In the genomic region with DNA sequence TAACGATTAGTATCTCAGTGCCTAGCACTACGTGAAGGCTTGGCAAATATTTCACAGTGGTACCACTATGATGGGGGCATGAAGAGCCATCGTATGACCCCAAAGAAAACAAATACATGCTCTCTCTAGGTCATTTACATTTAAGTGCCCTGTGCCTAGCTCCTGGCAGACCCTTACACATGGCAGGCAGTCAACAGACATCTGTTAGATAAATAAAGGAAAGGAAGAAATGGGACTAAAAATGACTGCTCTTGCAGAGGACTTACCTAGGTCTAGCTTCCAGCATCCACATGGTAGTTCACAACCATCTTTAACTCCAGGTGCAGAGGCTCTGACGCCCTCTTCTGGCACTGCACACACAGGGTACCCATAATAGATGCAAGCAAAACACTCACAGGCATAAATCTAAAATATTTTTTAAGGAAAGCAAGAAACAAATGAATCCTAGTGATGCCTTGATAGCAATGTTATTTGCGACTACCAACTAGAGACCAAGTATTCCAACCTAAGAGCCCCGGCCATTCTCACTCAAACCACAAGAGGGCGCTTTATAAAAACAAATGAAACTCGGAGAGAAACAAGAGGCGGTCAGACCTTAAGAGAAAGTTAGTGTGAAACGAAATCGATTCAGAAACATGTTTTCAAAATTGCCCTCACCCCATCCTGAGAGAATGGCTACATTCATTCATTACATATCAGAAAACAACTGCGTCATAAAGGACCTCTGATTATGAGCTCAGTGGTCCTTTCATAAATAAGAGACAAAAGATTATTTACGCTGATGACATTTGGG, we compare ENCODE assay signal across 8 mouse cellular contexts. TPM values are rescaled to one million over a fixed set of nuclear protein-coding genes. Genes with fewer than 3 reads are reported as not detected.
DNase-seq lines count a peak whose midpoint lies in the region; ATAC-seq and TF ChIP-seq lines count a peak whose summit lies in the region.

No protein-coding gene starts in this region.

- no peak for TF ChIP-seq EP300 in liver, embryonic 14.5 days (IDR thresholded peaks at IDR 0.05; ENCODE audit: low read depth)

- DNase-seq in heart, postnatal 10 days, result peak; percentile 83 to 86
- peak; percentile 73 to 84 for DNase-seq in kidney, postnatal 36 days
- no peak for DNase-seq in liver, embryonic 14.5 days (ENCODE audit: low read depth in 3 of 3, low spot score in 3 of 3)
- DNase-seq in neural tube, embryonic 11.5 days (ENCODE audit: low spot score), result peak; percentile 74
- peak; percentile 76 for DNase-seq in thymus, postnatal 0 days (ENCODE audit: low spot score)

- H3K4me1 ChIP-seq in E14TG2a.4 (replicated peaks; ENCODE audit: low read depth, low read length), result 0 out of 2 replicates have a peak, but pooled peaks cover 2% of the 10 kb centered on the region
- H3K4me1 ChIP-seq in brown adipose tissue, adult 24 weeks (ENCODE audit: control insufficient read depth, insufficient read depth, insufficient read length, low read length), result no peaks in the 10 kb centered on the region
- H3K4me1 ChIP-seq in forebrain, embryonic 13.5 days, result peaks cover 22% of the 10 kb centered on the region
- no peaks in the 10 kb centered on the region for H3K4me1 ChIP-seq in liver, embryonic 14.5 days (replicated peaks; ENCODE audit: control insufficient read depth in 2 of 2, insufficient read depth in 2 of 2, low read length in 1 of 2)
- 0 out of 2 replicates have a peak, but pooled peaks cover 3% of the 10 kb centered on the region for H3K4me1 ChIP-seq in neural tube, embryonic 11.5 days (ENCODE audit: control insufficient read depth, insufficient read depth, low read length)

- no peak overlapping the region for H3K4me3 ChIP-seq in E14TG2a.4 (replicated peaks; ENCODE audit: low read length)
- peak overlapping the region; percentile 17; the same call in 1 of the 2 replicates for H3K4me3 ChIP-seq in brown adipose tissue, adult 24 weeks (ENCODE audit: insufficient read depth, low read depth, low read length)
- peak overlapping the region; percentile 29 for H3K4me3 ChIP-seq in forebrain, embryonic 13.5 days
- H3K4me3 ChIP-seq in liver, embryonic 14.5 days (ENCODE audit: insufficient read depth in 1 of 2, low read depth in 2 of 2, low read length in 2 of 2), result no peak overlapping the region
- H3K4me3 ChIP-seq in neural tube, embryonic 11.5 days (ENCODE audit: low read depth, low read length), result 0 out of 2 replicates have a peak overlapping the region, but pooled peaks have one; percentile 1

- H3K27me3 ChIP-seq in E14TG2a.4 (ENCODE audit: insufficient read depth, low read length), result no peaks in the 10 kb centered on the region
- H3K27me3 ChIP-seq in forebrain, embryonic 13.5 days, result 0 out of 2 replicates have a peak, but pooled peaks cover 3% of the 10 kb centered on the region
- no peaks in the 10 kb centered on the region for H3K27me3 ChIP-seq in liver, embryonic 14.5 days (ENCODE audit: control insufficient read depth, insufficient read depth, low read length)
- H3K27me3 ChIP-seq in neural tube, embryonic 11.5 days (ENCODE audit: control insufficient read depth, insufficient read depth, low read length), result no peaks in the 10 kb centered on the region

- H3K36me3 ChIP-seq in E14TG2a.4 (ENCODE audit: insufficient read depth, low read length), result no peaks in the 10 kb centered on the region
- no peaks in the 10 kb centered on the region for H3K36me3 ChIP-seq in forebrain, embryonic 13.5 days (ENCODE audit: poor library complexity, severe bottlenecking)
- no peaks in the 10 kb centered on the region for H3K36me3 ChIP-seq in liver, embryonic 14.5 days (replicated peaks; ENCODE audit: control insufficient read depth, insufficient read depth, low read depth)
- H3K36me3 ChIP-seq in neural tube, embryonic 11.5 days (ENCODE audit: control insufficient read depth, insufficient read depth, low read length), result no peaks in the 10 kb centered on the region

- 0 out of 2 replicates have a peak overlapping the region, but pooled peaks have one; percentile 1 for H3K9ac ChIP-seq in forebrain, embryonic 13.5 days
- no peak overlapping the region for H3K9ac ChIP-seq in liver, embryonic 14.5 days (replicated peaks)
- H3K9ac ChIP-seq in neural tube, embryonic 11.5 days (ENCODE audit: low read length), result no peak overlapping the region

- H3K9me3 ChIP-seq in E14TG2a.4 (ENCODE audit: low read length), result peaks cover 2% of the 10 kb centered on the region; the same call in 1 of the 2 replicates
- H3K9me3 ChIP-seq in forebrain, embryonic 13.5 days (replicated peaks), result no peaks in the 10 kb centered on the region
- H3K9me3 ChIP-seq in liver, embryonic 14.5 days (ENCODE audit: control insufficient read depth, low read length), result no peaks in the 10 kb centered on the region
- H3K9me3 ChIP-seq in neural tube, embryonic 11.5 days (ENCODE audit: control insufficient read depth, low read length), result peaks cover 1% of the 10 kb centered on the region; the same call in 1 of the 2 replicates

- TF ChIP-seq CTCF in E14TG2a.4 (conservative IDR thresholded peaks at IDR 0.05; ENCODE audit: low read length), result peak; percentile 92
- peak; percentile 62 for TF ChIP-seq CTCF in liver, embryonic 14.5 days (IDR thresholded peaks at IDR 0.05; ENCODE audit: low read depth)

- WGBS in forebrain, embryonic 13.5 days, result 23% methylated on average over 13 of the region's 13 CpGs
- 26% methylated on average over 13 of the region's 13 CpGs for WGBS in liver, embryonic 14.5 days (ENCODE audit: insufficient replicate concordance)
- WGBS in neural tube, embryonic 11.5 days, result 31% methylated on average over 13 of the region's 13 CpGs

- ATAC-seq in forebrain, embryonic 13.5 days, result peak; percentile 76
- no peak for ATAC-seq in liver, embryonic 14.5 days (ENCODE audit: insufficient read depth)
- peak; percentile 51 for ATAC-seq in neural tube, embryonic 11.5 days (ENCODE audit: insufficient read depth, low FRiP score, low TSS enrichment)

- intact Hi-C loops in heart, postnatal 10 days (cut with DNase I), result loop anchor here (2.0 kb wide), 1 partner anchor 255 kb away; no protein-coding TSS in a partner anchor

- H3K27ac ChIP-seq in brown adipose tissue, adult 24 weeks (replicated peaks; ENCODE audit: low read depth, low read length), result no peak overlapping the region
- peak overlapping the region; percentile 76 for H3K27ac ChIP-seq in forebrain, embryonic 13.5 days
- no peak overlapping the region for H3K27ac ChIP-seq in liver, embryonic 14.5 days
- peak overlapping the region; percentile 5; the same call in 1 of the 2 replicates for H3K27ac ChIP-seq in neural tube, embryonic 11.5 days (ENCODE audit: low read depth, low read length)

- peak overlapping the region; percentile 59 for H3K4me2 ChIP-seq in forebrain, embryonic 13.5 days
- peak overlapping the region; percentile 25 for H3K4me2 ChIP-seq in liver, embryonic 14.5 days (ENCODE audit: low read depth)
- peak overlapping the region; percentile 38 for H3K4me2 ChIP-seq in neural tube, embryonic 11.5 days (ENCODE audit: low read depth)

RNA-seq across cellular contexts. Expression of a gene that starts 15.7 kb away (rescaled TPM):
- 1.0 and 3.7 TPM in 2 replicates for polyA plus RNA-seq in brown adipose tissue, adult 24 weeks (2012; ENCODE audit: insufficient read depth, insufficient read length, missing spikeins)
- polyA plus RNA-seq in forebrain, embryonic 13.5 days (2015; fragmentation: Nextera tagmentation; extraction: Ambion mirVana), result 8.9 and 9.4 TPM in 2 replicates
- total RNA-seq in heart, postnatal 10 days (2021), result 10 to 100 TPM; 15.8 to 19.8 TPM
- polyA plus RNA-seq in liver, embryonic 14.5 days (2012; rRNA removed), result 3.2 and 3.5 TPM in 2 replicates
- polyA plus RNA-seq in liver, embryonic 14.5 days (2014; fragmentation: Nextera tagmentation; extraction: Ambion mirVana), result 3.8 and 4.8 TPM in 2 replicates
- 12.7 and 14.8 TPM in 2 replicates for polyA plus RNA-seq in neural tube, embryonic 11.5 days (2014; fragmentation: Nextera tagmentation; extraction: Ambion mirVana)
- polyA plus RNA-seq in thymus, postnatal 0 days (2015; fragmentation: Nextera tagmentation; extraction: Ambion mirVana), result 8.9 and 9.5 TPM in 2 replicates

Comparison
In these comparisons a context has a peak if more than half of its experiments do, and no peak if none do; other contexts are left out.
1. H3K4me3 ChIP-seq: peak in brown adipose tissue, adult 24 weeks (single experiment), forebrain, embryonic 13.5 days (single experiment) and neural tube, embryonic 11.5 days (single experiment); none in E14TG2a.4 (single experiment) and liver, embryonic 14.5 days (0 of 2).
2. H3K27ac ChIP-seq: peak in forebrain, embryonic 13.5 days (single experiment) and neural tube, embryonic 11.5 days (single experiment); none in brown adipose tissue, adult 24 weeks (single experiment) and liver, embryonic 14.5 days (single experiment).
3. DNase-seq: peak in heart, postnatal 10 days (2 of 2), kidney, postnatal 36 days (2 of 2), neural tube, embryonic 11.5 days (single experiment) and thymus, postnatal 0 days (single experiment); none in liver, embryonic 14.5 days (0 of 3).
4. Peak in every context shown above with its lines, with median percentiles within 50 percentile points of each other: H3K4me2 ChIP-seq.